Mouse (Mus musculus): ENCODE measurements at regions not wholly inside any gene's neighbourhood (a gene's known extent, or its start where the extent isn't known, plus 50 kb on each side); places are given as distances from the start of the nearest gene placed in this dataset.

GRCm38 (mm10) chr5:90690746-90691145, 50.3 kb upstream of the Rassf6 start:
- TF ChIP-seq CTCF (IDR thresholded peaks at IDR 0.05) (no peak), EP300 (IDR thresholded peaks at IDR 0.05) (no peak)

All from lung, postnatal 0 days (tissue).